Mouse (Mus musculus) adrenal gland, postnatal 0 days (tissue): Measurements from ENCODE around the gene Wfdc8. TPM values are rescaled to one million over a fixed set of nuclear protein-coding genes. Genes with fewer than 3 reads are reported as not detected.

Experiments
- polyA plus RNA-seq: library from polyadenylated mRNA; unstranded; fragments of >200 nt; fragmentation: Nextera tagmentation; extraction: Ambion mirVana; gene quantifications from 2 replicates; pipeline ENCODE4 v1.2.1, GENCODE M21; 2015

Gene Wfdc8
- 0.26 TPM in 1 of 2 replicates, not detected in the other for polyA plus RNA-seq

DNA sequence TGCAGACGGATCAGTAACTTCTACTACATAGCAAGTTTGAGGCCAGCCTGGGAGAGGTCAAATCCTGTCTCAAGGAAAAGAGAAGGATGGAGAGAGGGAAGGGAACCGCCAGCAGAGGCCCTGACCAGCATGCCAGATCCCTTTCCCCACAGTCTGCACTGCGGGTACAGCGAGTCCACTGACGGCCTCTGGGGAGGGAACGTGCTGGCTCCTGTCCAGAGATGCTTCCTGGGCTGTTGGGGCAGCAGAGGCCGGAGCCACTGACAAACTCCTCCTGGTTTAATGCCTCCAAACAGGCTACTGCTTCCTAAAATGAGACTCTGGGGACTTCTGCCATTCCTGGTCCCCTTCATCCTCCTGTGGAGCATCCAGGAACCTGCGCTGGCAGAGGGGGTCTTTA lies at the start of gene Wfdc8, which contains the start of gene Wfdc6b:
Gene Wfdc8 (minus strand): TSS at position 156 of the 400 bp plus-strand sequence.
Gene Wfdc6b (plus strand): TSS at position 52 of the 400 bp plus-strand sequence.

DNA sequence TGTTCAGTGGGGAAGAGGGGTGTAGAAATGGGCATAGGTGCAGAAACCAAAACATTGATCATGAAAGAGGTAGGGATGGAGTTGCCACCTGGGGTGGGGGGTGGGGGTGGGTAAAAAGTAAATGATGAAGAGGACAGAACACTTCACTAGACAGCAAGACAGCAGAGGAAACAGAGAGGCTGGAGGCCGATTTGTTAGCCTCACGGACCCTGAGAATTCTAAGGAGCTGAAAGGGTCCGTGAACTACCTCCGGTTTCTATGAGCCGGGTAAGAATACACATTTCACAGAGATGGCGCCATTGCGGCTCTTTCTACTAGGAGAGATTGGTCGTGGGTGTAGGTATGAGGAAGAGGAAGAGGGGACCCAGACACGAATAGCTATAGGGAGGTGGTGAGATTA lies 43.1 kb upstream of the Wfdc8 start, which contains the start of gene Wfdc9:
Gene Wfdc9 (minus strand): TSS at position 101 of the 400 bp plus-strand sequence.

DNA sequence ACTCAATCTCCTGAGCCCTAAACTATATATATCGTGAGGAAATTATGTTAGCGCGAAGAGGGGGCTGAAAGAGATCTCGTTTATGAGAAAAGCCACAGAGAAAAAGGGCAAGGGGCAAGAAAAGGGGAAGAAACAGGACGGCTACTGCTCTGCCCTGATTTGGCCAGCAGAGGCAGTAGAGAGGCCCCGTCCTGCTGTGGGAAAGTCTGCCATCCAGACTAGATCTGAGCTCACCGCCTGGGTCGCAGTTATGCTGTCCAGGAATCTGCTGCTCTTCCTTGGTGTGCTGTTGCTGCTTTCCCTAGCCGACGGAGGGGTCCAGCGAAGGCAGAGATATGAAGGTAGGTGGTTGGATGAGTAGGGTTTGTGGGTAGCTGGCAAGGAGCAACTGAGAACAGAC lies 42.4 kb upstream of the Wfdc8 start, which contains the start of gene Wfdc10:
Gene Wfdc10 (plus strand): TSS at position 189 of the 400 bp plus-strand sequence.

DNA sequence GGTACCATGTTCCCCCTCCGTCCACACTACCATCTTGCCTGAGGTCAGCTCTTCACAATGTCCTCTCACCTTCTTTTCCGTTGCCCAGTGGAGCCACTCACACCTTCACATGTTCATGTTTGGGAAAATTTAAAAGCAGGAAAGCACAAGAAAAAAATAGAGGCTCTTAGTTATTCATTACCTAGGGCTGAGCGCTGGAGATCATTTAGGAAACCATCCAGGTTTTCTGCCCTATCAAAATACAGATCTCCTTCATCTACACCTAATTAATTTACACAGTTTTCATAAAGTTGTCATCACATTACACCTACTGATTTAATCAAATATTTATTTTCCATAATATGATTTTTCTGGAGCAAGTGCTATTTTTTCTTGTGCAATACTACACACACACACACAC lies 25.3 kb upstream of the Wfdc8 start, which contains the start of gene Wfdc16:
Gene Wfdc16 (minus strand): TSS at position 101 of the 400 bp plus-strand sequence.

DNA sequence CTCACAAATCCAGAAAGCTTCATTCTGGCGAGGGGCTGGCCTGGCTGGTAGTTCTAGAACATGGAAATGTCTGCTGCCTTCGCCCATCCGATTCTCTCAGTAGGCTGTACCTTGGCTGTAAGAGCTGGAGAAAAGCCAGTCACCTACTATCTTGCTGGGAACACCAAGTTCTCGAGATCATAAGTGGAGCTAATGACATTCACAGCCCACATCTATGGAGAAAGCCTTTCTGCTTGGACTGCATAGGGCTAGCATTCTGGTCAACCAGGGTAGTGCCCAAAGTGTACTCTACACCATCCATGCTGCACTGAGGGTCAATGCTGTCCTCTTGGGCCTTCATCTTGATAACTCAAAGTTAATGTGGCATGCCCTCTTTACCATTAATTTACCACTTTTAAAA lies 19.9 kb downstream of the Wfdc8 start, which contains the start of gene Eppin:
Gene Eppin (minus strand): TSS at position 101 of the 400 bp plus-strand sequence.

DNA sequence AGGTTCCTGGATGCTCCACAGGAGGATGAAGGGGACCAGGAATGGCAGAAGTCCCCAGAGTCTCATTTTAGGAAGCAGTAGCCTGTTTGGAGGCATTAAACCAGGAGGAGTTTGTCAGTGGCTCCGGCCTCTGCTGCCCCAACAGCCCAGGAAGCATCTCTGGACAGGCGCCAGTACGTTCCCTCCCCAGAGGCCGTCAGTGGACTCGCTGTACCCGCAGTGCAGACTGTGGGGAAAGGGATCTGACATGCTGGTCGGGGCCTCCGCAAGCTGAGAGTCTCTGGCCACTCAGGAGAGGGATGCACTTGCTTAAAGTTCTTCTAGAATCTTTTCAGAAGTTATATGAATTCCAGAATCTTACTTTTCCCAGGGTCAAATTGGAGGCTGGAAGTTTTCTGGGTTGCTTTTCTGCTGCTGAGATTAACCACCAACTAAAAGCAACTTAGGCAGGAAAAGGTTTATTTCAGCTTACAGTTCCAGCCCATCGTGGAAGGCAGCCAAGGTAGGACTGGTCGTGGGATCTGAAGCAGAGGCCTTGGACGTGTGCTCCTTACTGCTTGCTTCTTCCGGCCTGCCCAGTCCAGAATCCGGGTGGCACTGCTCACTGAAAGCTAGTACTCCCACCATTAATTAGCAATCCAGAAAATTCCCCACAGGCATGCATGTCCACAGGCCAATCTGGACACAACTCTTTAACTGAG lies 28.3 kb downstream of the Wfdc8 start, which contains the start of gene Wfdc6a:
Gene Wfdc6a (minus strand): TSS at position 423 of the 701 bp plus-strand sequence.

DNA sequence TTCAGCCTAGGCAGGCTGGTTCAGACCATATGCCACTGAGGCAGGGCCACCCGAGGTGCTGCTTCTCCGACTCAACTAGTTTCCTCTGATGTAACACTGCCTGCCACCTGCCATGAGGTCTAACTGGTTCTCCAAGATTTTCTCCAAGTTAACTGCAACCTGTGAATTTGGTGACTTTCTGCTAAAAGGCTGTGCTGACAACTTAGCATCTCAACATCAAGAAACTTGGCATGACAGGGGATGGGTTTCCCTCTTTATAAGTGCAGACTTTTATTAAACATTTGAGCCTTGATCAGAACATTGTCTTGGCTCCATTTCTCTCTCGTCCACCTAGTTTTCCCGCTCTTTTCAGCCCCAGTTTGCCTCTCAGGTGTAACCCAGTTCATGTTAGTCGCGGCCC lies 40.1 kb downstream of the Wfdc8 start, which contains the start of gene Spint3:
Gene Spint3 (minus strand): TSS at position 101 of the 400 bp plus-strand sequence.

DNA sequence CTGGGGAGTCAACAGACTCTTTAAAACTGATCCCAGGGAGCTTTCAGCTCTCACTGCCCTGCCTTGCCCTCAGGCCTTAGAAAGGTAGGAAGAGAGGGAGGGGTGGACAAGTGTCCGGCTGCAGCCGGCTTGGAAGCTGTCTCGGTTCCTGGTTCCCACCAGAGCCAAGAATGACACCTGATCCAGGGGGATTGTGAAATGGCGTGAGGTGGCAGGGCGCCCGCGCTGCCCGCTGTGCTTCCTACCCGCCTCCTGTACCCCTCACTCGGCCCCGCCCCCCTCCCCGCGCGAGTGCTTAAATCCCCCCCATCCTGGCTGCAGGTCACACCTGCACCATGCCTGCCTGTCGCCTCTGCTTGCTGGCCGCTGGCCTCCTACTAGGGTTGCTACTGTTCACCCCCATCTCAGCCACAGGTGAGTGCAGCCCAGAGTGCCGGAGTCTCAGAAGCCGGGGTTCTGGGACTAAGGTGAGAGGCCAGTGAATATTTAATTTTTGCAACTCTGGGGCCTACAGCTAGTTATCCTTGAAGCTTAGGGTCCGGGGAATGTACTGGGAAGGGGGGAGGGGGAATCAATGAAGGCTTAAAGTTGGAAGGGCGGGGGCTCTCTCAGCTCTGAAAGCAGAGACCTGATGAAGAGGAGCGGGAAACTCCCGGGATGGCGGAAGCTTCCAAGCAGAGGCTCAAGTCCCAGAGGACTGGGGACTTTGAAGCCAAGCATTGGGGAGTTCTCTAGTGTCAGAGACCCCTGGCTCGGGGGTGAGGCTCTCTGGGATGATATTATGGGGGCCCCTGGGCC lies 50.8 kb downstream of the Wfdc8 start, which contains the start of gene Wfdc2:
Gene Wfdc2 (plus strand): TSS at position 23 of the 798 bp plus-strand sequence.

Other genes with a start within 250 kb of the Wfdc8 start
- gene Slpi, start 224.5 kb downstream of the Wfdc8 start, polyA plus RNA-seq: 86.2 and 166 TPM in 2 replicates
- gene Rbpjl, start 210.5 kb downstream of the Wfdc8 start, polyA plus RNA-seq: 0.21 and 0.22 TPM in 2 replicates
- 3.6 and 5.5 TPM in 2 replicates for gene Matn4, start 208.5 kb downstream of the Wfdc8 start, polyA plus RNA-seq
- 50.7 and 62.6 TPM in 2 replicates for gene Sdc4, start 169.7 kb downstream of the Wfdc8 start, polyA plus RNA-seq
- gene Sys1, start 156.7 kb downstream of the Wfdc8 start, polyA plus RNA-seq: 49.8 and 57.1 TPM in 2 replicates
- 16.1 and 24.0 TPM in 2 replicates for gene Gm20458, start 152.7 kb downstream of the Wfdc8 start, polyA plus RNA-seq
- gene Trp53tg5, start 139.9 kb downstream of the Wfdc8 start, polyA plus RNA-seq: not detected in 2 replicates
- 7.4 and 25.1 TPM in 2 replicates for gene Dbndd2, start 127.5 kb downstream of the Wfdc8 start, polyA plus RNA-seq
- 60.4 and 73.4 TPM in 2 replicates for gene Pigt, start 116.1 kb downstream of the Wfdc8 start, polyA plus RNA-seq
- gene Wfdc2, start 51.2 kb downstream of the Wfdc8 start, polyA plus RNA-seq: 3.7 and 24.5 TPM in 2 replicates
- gene Spint3, start 40.2 kb downstream of the Wfdc8 start, polyA plus RNA-seq: not detected in 2 replicates
- gene Wfdc6a, start 28.2 kb downstream of the Wfdc8 start, polyA plus RNA-seq: 2.2 TPM in 2 replicates
- 0.18 TPM in 1 of 2 replicates, not detected in the other for gene Eppin, start 20.0 kb downstream of the Wfdc8 start, polyA plus RNA-seq
- gene Wfdc6b, start 104 bp downstream of the Wfdc8 start, polyA plus RNA-seq: not detected in 2 replicates
- not detected in 2 replicates for gene Wfdc16, start 25.2 kb upstream of the Wfdc8 start, polyA plus RNA-seq
- 0.33 TPM in 1 of 2 replicates, not detected in the other for gene Wfdc10, start 42.4 kb upstream of the Wfdc8 start, polyA plus RNA-seq
- gene Wfdc9, start 43.0 kb upstream of the Wfdc8 start, polyA plus RNA-seq: not detected in 2 replicates
- gene Wfdc11, start 60.5 kb upstream of the Wfdc8 start, polyA plus RNA-seq: not detected in 2 replicates
- gene Wfdc13, start 71.5 kb upstream of the Wfdc8 start, polyA plus RNA-seq: 0.21 and 0.61 TPM in 2 replicates
- not detected in 2 replicates for gene Spint4, start 84.9 kb upstream of the Wfdc8 start, polyA plus RNA-seq
- gene Spint5, start 101.7 kb upstream of the Wfdc8 start, polyA plus RNA-seq: not detected in 2 replicates
- 0.30 and 0.70 TPM in 2 replicates for gene Wfdc3, start 132.3 kb upstream of the Wfdc8 start, polyA plus RNA-seq
- 52.3 and 62.8 TPM in 2 replicates for gene Dnttip1, start 132.4 kb upstream of the Wfdc8 start, polyA plus RNA-seq
- gene Ube2c, start 156.3 kb upstream of the Wfdc8 start, polyA plus RNA-seq: 79.0 and 81.0 TPM in 2 replicates
- gene Tnnc2, start 166.3 kb upstream of the Wfdc8 start, polyA plus RNA-seq: 19.4 and 89.9 TPM in 2 replicates
- 34.8 and 51.2 TPM in 2 replicates for gene Snx21, start 172.2 kb upstream of the Wfdc8 start, polyA plus RNA-seq
- 15.9 and 18.7 TPM in 2 replicates for gene Acot8, start 191.3 kb upstream of the Wfdc8 start, polyA plus RNA-seq
- 4.1 and 4.6 TPM in 2 replicates for gene Zswim3, start 191.5 kb upstream of the Wfdc8 start, polyA plus RNA-seq
- gene Zswim1, start 209.1 kb upstream of the Wfdc8 start, polyA plus RNA-seq: 7.9 and 12.0 TPM in 2 replicates
- not detected in 2 replicates for gene Spata25, start 214.9 kb upstream of the Wfdc8 start, polyA plus RNA-seq
- gene Ctsa, start 219.2 kb upstream of the Wfdc8 start, polyA plus RNA-seq: 120 and 175 TPM in 2 replicates
- gene Neurl2, start 219.8 kb upstream of the Wfdc8 start, polyA plus RNA-seq: 6.9 and 7.3 TPM in 2 replicates
- gene Pltp, start 244.1 kb upstream of the Wfdc8 start, polyA plus RNA-seq: 15.2 and 19.5 TPM in 2 replicates